Mouse (Mus musculus): Measurements from ENCODE around the gene Got1. TPM values are rescaled to one million over a fixed set of nuclear protein-coding genes. Genes with fewer than 3 reads are reported as not detected.

The Got1 gene
- polyA plus RNA-seq, 1 experiment, result 148 TPM

DNA sequence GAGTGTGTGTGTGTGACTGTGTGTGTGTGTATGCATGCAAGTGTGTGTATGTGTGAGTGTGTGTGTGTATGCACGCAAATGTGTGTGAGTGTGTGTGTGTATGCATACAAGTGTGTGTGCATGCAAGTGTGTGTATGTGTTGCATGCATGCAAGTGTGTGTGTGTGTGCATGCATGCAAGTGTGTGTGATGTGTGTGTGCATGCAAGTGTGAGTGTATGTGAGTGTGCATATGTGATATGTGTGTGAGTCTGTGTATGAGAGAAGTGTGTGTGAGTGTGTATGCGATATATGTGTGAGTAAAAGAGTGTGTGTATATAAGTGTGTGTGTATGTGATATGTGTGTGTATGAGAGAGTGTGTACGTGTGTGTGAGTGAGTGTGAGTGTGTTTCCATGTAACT is 11.0 kb upstream of the Got1 start:
- H3K9ac ChIP-seq (ENCODE audit: low read depth, poor library complexity, severe bottlenecking), result no peak overlapping the region
- no peaks in the 10 kb centered on the region for H3K36me3 ChIP-seq (ENCODE audit: control insufficient read depth, insufficient read depth, low read length, poor library complexity, severe bottlenecking)
- H3K27me3 ChIP-seq (ENCODE audit: control insufficient read depth, insufficient read depth, low read length, poor library complexity, severe bottlenecking), result no peaks in the 10 kb centered on the region
- H3K27ac ChIP-seq (ENCODE audit: insufficient read depth, low read length), result no peak overlapping the region
- H3K4me3 ChIP-seq (ENCODE audit: low read depth, low read length), result no peak overlapping the region
- no peaks in the 10 kb centered on the region for H3K9me3 ChIP-seq (replicated peaks; ENCODE audit: control insufficient read depth, insufficient read depth, low read length, poor library complexity, severe bottlenecking)
- no peaks in the 10 kb centered on the region for H3K4me1 ChIP-seq (ENCODE audit: control insufficient read depth, insufficient read depth, low read length)
- TF ChIP-seq CTCF (IDR thresholded peaks at IDR 0.05; ENCODE audit: low read depth, low read length) (no peak), POLR2A (IDR thresholded peaks at IDR 0.05; ENCODE audit: insufficient read depth, low read length) (no peak), EP300 (IDR thresholded peaks at IDR 0.05; ENCODE audit: insufficient read depth, low read depth, low read length) (no peak)

DNA sequence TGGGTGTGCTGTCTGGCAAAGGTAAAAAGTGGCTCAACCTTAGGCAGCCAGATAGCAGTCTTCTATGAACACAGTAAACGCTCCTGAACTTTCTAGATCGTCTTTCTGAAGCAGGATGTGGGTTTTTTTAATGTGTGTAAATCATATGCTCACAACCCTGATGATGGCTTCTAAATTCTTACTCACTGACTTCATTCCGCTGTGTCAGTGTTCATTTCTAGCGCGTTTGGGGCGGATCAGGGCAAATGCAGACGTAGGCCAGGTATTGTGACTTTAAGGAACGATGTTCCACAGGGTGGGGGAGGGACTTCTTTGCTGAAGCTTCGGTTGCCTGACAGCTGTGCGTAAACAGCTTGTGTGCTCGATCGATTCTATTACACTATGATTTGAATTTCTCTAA is 6.5 kb upstream of the Got1 start:
- Histone ChIP-seq H3K27me3 (ENCODE audit: control insufficient read depth, insufficient read depth, low read length, poor library complexity, severe bottlenecking) (no peaks in the 10 kb centered on the region), H3K4me1 (ENCODE audit: control insufficient read depth, insufficient read depth, low read length) (no peaks in the 10 kb centered on the region), H3K36me3 (ENCODE audit: control insufficient read depth, insufficient read depth, low read length, poor library complexity, severe bottlenecking) (no peaks in the 10 kb centered on the region), H3K9ac (ENCODE audit: low read depth, poor library complexity, severe bottlenecking) (no peak overlapping the region), H3K9me3 (replicated peaks; ENCODE audit: control insufficient read depth, insufficient read depth, low read length, poor library complexity, severe bottlenecking) (no peaks in the 10 kb centered on the region), H3K4me3 (ENCODE audit: low read depth, low read length) (no peak overlapping the region), H3K27ac (ENCODE audit: insufficient read depth, low read length) (no peak overlapping the region; the same call in 1 of the 2 replicates)
- TF ChIP-seq EP300 (IDR thresholded peaks at IDR 0.05; ENCODE audit: insufficient read depth, low read depth, low read length), result no peak
- no peak for TF ChIP-seq CTCF (IDR thresholded peaks at IDR 0.05; ENCODE audit: low read depth, low read length)
- no peak for TF ChIP-seq POLR2A (IDR thresholded peaks at IDR 0.05; ENCODE audit: insufficient read depth, low read length)

DNA sequence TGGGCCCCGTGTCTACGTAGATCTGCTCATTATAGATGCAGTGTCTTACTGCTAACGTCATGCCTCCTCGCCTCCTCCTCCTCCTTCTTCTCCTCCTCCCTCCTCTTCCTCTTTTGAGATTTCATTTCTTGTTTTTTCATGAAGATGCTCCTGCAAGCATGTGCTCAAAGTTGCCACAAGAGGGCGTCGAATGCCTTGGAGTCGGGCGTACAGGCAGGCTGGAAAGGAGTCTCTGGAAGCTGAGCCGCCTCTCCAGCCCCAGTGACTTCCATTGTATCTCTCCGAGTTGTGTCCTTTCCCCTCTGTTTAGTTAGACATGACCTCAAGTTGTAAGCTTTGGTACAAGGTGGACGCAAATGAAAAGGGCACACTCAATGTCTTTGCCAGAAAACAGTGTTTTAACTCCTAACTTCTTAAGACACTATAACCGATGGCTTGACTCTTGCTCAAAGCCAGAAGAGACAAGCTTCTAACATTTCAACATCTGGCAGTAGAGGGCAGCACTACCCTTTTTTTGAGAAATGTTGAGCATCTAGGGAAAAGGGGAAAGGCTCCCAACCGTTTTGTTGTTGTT is 5.9 kb upstream of the Got1 start:
- Histone ChIP-seq H3K9ac (ENCODE audit: low read depth, poor library complexity, severe bottlenecking) (no peak overlapping the region), H3K27ac (ENCODE audit: insufficient read depth, low read length) (no peak overlapping the region), H3K27me3 (ENCODE audit: control insufficient read depth, insufficient read depth, low read length, poor library complexity, severe bottlenecking) (no peaks in the 10 kb centered on the region), H3K36me3 (ENCODE audit: control insufficient read depth, insufficient read depth, low read length, poor library complexity, severe bottlenecking) (no peaks in the 10 kb centered on the region), H3K4me1 (ENCODE audit: control insufficient read depth, insufficient read depth, low read length) (no peaks in the 10 kb centered on the region), H3K9me3 (replicated peaks; ENCODE audit: control insufficient read depth, insufficient read depth, low read length, poor library complexity, severe bottlenecking) (no peaks in the 10 kb centered on the region), H3K4me3 (ENCODE audit: low read depth, low read length) (peak overlapping the region; percentile 53; the same call in 1 of the 2 replicates)
- peak; percentile 91 for TF ChIP-seq CTCF (IDR thresholded peaks at IDR 0.05; ENCODE audit: low read depth, low read length)
- TF ChIP-seq POLR2A (IDR thresholded peaks at IDR 0.05; ENCODE audit: insufficient read depth, low read length), result no peak

DNA sequence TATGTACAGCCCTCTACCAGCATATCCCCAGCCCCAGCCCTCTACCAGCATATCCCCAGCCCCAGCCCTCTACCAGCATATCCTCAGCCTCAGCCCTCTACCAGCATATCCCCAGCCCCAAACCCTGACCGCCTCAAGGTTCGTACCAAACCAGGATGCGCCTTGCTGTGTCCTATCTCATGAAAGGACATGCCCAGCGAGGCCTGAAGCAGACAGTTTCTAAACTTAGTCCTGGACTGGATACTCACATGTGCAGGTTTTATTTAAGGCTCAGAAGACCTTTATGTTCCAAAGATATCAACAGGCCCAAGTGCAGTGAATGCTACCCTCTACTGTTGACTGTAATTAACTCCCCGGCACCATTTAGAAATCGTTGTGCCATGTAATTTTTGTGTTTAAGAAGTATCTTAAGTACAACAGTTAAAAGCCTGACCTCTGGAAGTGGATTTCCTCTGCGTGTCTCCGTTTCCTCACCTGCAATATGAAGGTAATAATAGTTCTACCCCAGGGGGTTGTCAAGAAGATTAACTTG is 3.7 kb upstream of the Got1 start:
- no peak overlapping the region for H3K27ac ChIP-seq (ENCODE audit: insufficient read depth, low read length)
- no peak for TF ChIP-seq POLR2A (IDR thresholded peaks at IDR 0.05; ENCODE audit: insufficient read depth, low read length)
- TF ChIP-seq EP300 (IDR thresholded peaks at IDR 0.05; ENCODE audit: insufficient read depth, low read depth, low read length), result no peak
- TF ChIP-seq CTCF (IDR thresholded peaks at IDR 0.05; ENCODE audit: low read depth, low read length), result no peak
- H3K9ac ChIP-seq (ENCODE audit: low read depth, poor library complexity, severe bottlenecking), result no peak overlapping the region
- H3K4me1 ChIP-seq (ENCODE audit: control insufficient read depth, insufficient read depth, low read length), result no peaks in the 10 kb centered on the region
- no peaks in the 10 kb centered on the region for H3K9me3 ChIP-seq (replicated peaks; ENCODE audit: control insufficient read depth, insufficient read depth, low read length, poor library complexity, severe bottlenecking)
- no peak overlapping the region for H3K4me3 ChIP-seq (ENCODE audit: low read depth, low read length)
- no peaks in the 10 kb centered on the region for H3K27me3 ChIP-seq (ENCODE audit: control insufficient read depth, insufficient read depth, low read length, poor library complexity, severe bottlenecking)
- H3K36me3 ChIP-seq (ENCODE audit: control insufficient read depth, insufficient read depth, low read length, poor library complexity, severe bottlenecking), result no peaks in the 10 kb centered on the region

DNA sequence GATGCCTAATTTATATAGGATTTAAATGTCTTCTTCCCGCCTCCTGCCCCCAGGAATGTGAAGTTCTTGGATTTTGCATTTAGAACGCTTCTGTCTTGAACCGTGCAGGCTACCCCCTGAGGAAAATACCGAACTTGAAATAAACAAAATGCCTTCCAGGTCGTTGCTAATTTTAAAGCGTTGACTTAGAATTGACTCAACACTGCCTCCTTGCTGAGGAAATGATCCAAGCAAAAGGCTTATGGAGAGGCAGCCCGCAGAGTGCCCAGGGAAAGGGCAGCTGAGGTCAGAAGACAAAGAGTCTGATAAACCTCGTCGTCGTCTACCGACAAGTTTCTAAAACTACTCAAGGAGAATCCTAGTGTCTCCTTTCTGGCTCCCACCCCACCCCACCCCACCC is 2.7 kb upstream of the Got1 start:
- H3K9ac ChIP-seq (ENCODE audit: low read depth, poor library complexity, severe bottlenecking), result 0 out of 2 replicates have a peak overlapping the region, but pooled peaks have one; percentile 24
- H3K27ac ChIP-seq (ENCODE audit: insufficient read depth, low read length), result no peak overlapping the region; the same call in 1 of the 2 replicates
- no peaks in the 10 kb centered on the region for H3K9me3 ChIP-seq (replicated peaks; ENCODE audit: control insufficient read depth, insufficient read depth, low read length, poor library complexity, severe bottlenecking)
- peaks cover 3% of the 10 kb centered on the region for H3K36me3 ChIP-seq (ENCODE audit: control insufficient read depth, insufficient read depth, low read length, poor library complexity, severe bottlenecking)
- TF ChIP-seq POLR2A (IDR thresholded peaks at IDR 0.05; ENCODE audit: insufficient read depth, low read length) (no peak), CTCF (IDR thresholded peaks at IDR 0.05; ENCODE audit: low read depth, low read length) (peak; percentile 37), EP300 (IDR thresholded peaks at IDR 0.05; ENCODE audit: insufficient read depth, low read depth, low read length) (no peak)
- H3K4me3 ChIP-seq (ENCODE audit: low read depth, low read length), result no peak overlapping the region
- H3K4me1 ChIP-seq (ENCODE audit: control insufficient read depth, insufficient read depth, low read length), result no peaks in the 10 kb centered on the region
- H3K27me3 ChIP-seq (ENCODE audit: control insufficient read depth, insufficient read depth, low read length, poor library complexity, severe bottlenecking), result no peaks in the 10 kb centered on the region

DNA sequence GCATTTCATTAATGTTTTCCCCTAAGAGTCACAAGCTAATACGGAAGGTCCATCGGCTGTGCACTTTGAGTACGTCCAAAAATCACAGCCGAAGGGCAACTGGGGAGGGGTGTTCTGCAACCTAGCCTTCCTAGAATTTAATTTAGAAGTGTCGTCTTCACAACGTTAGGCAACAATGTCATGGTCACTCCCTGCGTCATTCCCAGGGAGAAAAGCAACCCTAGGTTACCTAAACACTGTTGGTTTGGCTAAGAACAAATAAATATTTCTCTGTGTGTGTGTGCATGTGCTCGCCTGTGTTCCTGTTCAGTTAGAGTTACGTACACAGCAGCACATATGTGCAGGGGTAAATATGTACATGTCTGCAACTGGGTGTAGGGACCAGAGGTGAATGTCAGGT is 1.6 kb upstream of the Got1 start:
- no peak overlapping the region for H3K4me3 ChIP-seq (ENCODE audit: low read depth, low read length)
- no peak overlapping the region for H3K9ac ChIP-seq (ENCODE audit: low read depth, poor library complexity, severe bottlenecking)
- no peak overlapping the region for H3K27ac ChIP-seq (ENCODE audit: insufficient read depth, low read length)
- no peak for TF ChIP-seq CTCF (IDR thresholded peaks at IDR 0.05; ENCODE audit: low read depth, low read length)
- no peak for TF ChIP-seq EP300 (IDR thresholded peaks at IDR 0.05; ENCODE audit: insufficient read depth, low read depth, low read length)
- TF ChIP-seq POLR2A (IDR thresholded peaks at IDR 0.05; ENCODE audit: insufficient read depth, low read length), result no peak
- no peaks in the 10 kb centered on the region for H3K9me3 ChIP-seq (replicated peaks; ENCODE audit: control insufficient read depth, insufficient read depth, low read length, poor library complexity, severe bottlenecking)
- no peaks in the 10 kb centered on the region for H3K4me1 ChIP-seq (ENCODE audit: control insufficient read depth, insufficient read depth, low read length)
- no peaks in the 10 kb centered on the region for H3K27me3 ChIP-seq (ENCODE audit: control insufficient read depth, insufficient read depth, low read length, poor library complexity, severe bottlenecking)
- peaks cover 7% of the 10 kb centered on the region for H3K36me3 ChIP-seq (ENCODE audit: control insufficient read depth, insufficient read depth, low read length, poor library complexity, severe bottlenecking)
